Mouse (Mus musculus): ENCODE results near the gene Sh2d6. TPM values are rescaled to one million over a fixed set of nuclear protein-coding genes. Genes with fewer than 3 reads are reported as not detected.

Sh2d6 gene
- polyA plus RNA-seq (2015; fragmentation: Nextera tagmentation; extraction: Ambion mirVana) = 0.15 and 0.28 TPM in 2 replicates

- Histone ChIP-seq H3K36me3 (no peaks in the 10 kb centered on the region), H3K4me3 (no peak within 1 kb of the TSS), H3K27me3 (no peaks in the 10 kb centered on the region), H3K27ac (0 out of 2 replicates have a peak within 1 kb of the TSS, but pooled peaks have one; percentile 33), H3K4me2 (replicated peaks) (no peak within 1 kb of the TSS), H3K9me3 (no peaks in the 10 kb centered on the region), H3K9ac (no peak within 1 kb of the TSS), H3K4me1 (peaks cover 17% of the 10 kb centered on the region)
- ATAC-seq (ENCODE audit: low FRiP score, low read depth) = no peak
- WGBS = 91% methylated on average over 5 of the region's 5 CpGs
These were observed at the start of gene Sh2d6 for GRCm38 (mm10) chr6:72521607-72522006. TSS of gene Sh2d6 (minus strand) at chr6:72521707.

GRCm38 (mm10) chr6:72570644-72571397 is 49.3 kb upstream of the Sh2d6 start:
- Histone ChIP-seq H3K36me3 (peaks cover 56% of the 10 kb centered on the region), H3K27ac (no peak overlapping the region), H3K4me1 (peaks cover 1% of the 10 kb centered on the region), H3K4me2 (replicated peaks) (no peak overlapping the region), H3K27me3 (no peaks in the 10 kb centered on the region), H3K9me3 (no peaks in the 10 kb centered on the region), H3K9ac (no peak overlapping the region), H3K4me3 (no peak overlapping the region)
- WGBS = 83% methylated on average over 10 of the region's 10 CpGs
- ATAC-seq (ENCODE audit: low FRiP score, low read depth) = no peak

- Histone ChIP-seq H3K27me3 (no peaks in the 10 kb centered on the region), H3K27ac (no peak overlapping the region), H3K9me3 (no peaks in the 10 kb centered on the region), H3K9ac (no peak overlapping the region), H3K4me2 (replicated peaks) (no peak overlapping the region), H3K36me3 (peaks cover 36% of the 10 kb centered on the region), H3K4me1 (peaks cover 3% of the 10 kb centered on the region), H3K4me3 (no peak overlapping the region)
- 87% methylated on average over 10 of the region's 10 CpGs for WGBS
- ATAC-seq (ENCODE audit: low FRiP score, low read depth) = no peak
These were observed 47.2 kb upstream of the Sh2d6 start for GRCm38 (mm10) chr6:72568736-72569135.

GRCm38 (mm10) chr6:72567508-72567907 is 46.0 kb upstream of the Sh2d6 start:
- Histone ChIP-seq H3K9me3 (no peaks in the 10 kb centered on the region), H3K4me1 (peaks cover 10% of the 10 kb centered on the region), H3K4me3 (no peak overlapping the region), H3K27ac (no peak overlapping the region), H3K27me3 (no peaks in the 10 kb centered on the region), H3K4me2 (replicated peaks) (no peak overlapping the region), H3K9ac (no peak overlapping the region), H3K36me3 (peaks cover 27% of the 10 kb centered on the region)
- 82% methylated on average over 5 of the region's 5 CpGs for WGBS
- no peak for ATAC-seq (ENCODE audit: low FRiP score, low read depth)

GRCm38 (mm10) chr6:72566044-72566443 is 44.5 kb upstream of the Sh2d6 start:
- no peak overlapping the region for H3K27ac ChIP-seq
- no peaks in the 10 kb centered on the region for H3K9me3 ChIP-seq
- H3K4me1 ChIP-seq = peaks cover 12% of the 10 kb centered on the region
- peaks cover 16% of the 10 kb centered on the region for H3K36me3 ChIP-seq
- H3K4me2 ChIP-seq (replicated peaks) = no peak overlapping the region
- peak; percentile 58 for ATAC-seq (ENCODE audit: low FRiP score, low read depth)
- H3K4me3 ChIP-seq = no peak overlapping the region
- H3K9ac ChIP-seq = no peak overlapping the region
- WGBS = 2% methylated on average over 4 of the region's 4 CpGs
- no peaks in the 10 kb centered on the region for H3K27me3 ChIP-seq

DNA sequence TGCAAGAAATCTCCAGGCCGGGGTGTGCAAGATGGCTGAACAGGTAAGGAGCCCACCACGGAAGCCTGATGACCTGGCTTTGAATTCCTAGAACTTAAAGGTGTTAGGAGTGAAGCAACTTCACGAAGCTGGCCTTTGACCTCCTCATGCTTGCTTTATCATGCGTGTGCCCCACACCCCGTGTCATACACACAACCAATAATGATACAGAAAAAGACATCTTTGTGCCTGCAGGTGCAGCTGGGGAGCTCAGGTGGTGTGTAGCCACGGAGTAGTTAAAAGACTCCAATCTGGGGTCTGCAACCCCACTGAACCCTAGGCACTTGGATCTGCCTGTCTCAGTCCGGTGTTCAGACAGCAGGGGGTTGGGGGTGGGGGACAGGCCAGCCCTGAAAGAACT is 44.0 kb upstream of the Sh2d6 start:
- Histone ChIP-seq H3K27me3 (no peaks in the 10 kb centered on the region), H3K4me3 (no peak overlapping the region), H3K36me3 (peaks cover 14% of the 10 kb centered on the region), H3K9me3 (no peaks in the 10 kb centered on the region), H3K4me2 (replicated peaks) (no peak overlapping the region), H3K4me1 (peaks cover 12% of the 10 kb centered on the region), H3K9ac (no peak overlapping the region), H3K27ac (no peak overlapping the region)
- no peak for ATAC-seq (ENCODE audit: low FRiP score, low read depth)
- WGBS = 78% methylated on average over 7 of the region's 7 CpGs

- Histone ChIP-seq H3K27ac (no peak overlapping the region), H3K9ac (peak overlapping the region; percentile 10; the same call in 1 of the 2 replicates), H3K4me3 (no peak overlapping the region), H3K36me3 (peaks cover 6% of the 10 kb centered on the region), H3K27me3 (no peaks in the 10 kb centered on the region), H3K4me2 (replicated peaks) (no peak overlapping the region), H3K4me1 (peaks cover 17% of the 10 kb centered on the region), H3K9me3 (no peaks in the 10 kb centered on the region)
- WGBS = 62% methylated on average over 5 of the region's 5 CpGs
- ATAC-seq (ENCODE audit: low FRiP score, low read depth) = peak; percentile 53; the same call in 1 of the 2 replicates
These were observed 41.4 kb upstream of the Sh2d6 start for GRCm38 (mm10) chr6:72562894-72563293.

DNA sequence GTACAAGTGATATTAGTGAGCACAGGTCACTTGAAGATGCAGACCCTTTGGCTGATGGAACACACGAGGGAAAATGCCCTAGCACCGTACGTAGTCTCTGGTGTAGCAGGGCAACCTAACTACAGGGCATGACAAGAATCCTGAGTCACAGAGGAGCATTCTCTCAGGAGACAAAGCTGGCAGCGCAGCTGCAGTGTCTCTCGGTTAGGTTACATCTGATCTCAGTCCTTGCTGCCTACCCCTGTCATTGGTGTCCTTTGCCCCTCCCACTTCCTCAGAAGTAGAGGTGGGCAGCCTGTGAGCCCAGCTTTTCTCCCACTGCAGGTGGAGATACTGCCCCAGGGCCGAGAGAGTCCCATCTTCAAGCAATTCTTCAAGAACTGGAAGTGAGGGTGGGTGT is 41.0 kb upstream of the Sh2d6 start:
- Histone ChIP-seq H3K36me3 (peaks cover 2% of the 10 kb centered on the region; the same call in 1 of the 2 replicates), H3K4me1 (peaks cover 17% of the 10 kb centered on the region), H3K9ac (no peak overlapping the region), H3K27me3 (no peaks in the 10 kb centered on the region), H3K4me3 (no peak overlapping the region), H3K9me3 (no peaks in the 10 kb centered on the region), H3K27ac (no peak overlapping the region), H3K4me2 (replicated peaks) (no peak overlapping the region)
- ATAC-seq (ENCODE audit: low FRiP score, low read depth) = no peak
- 48% methylated on average over 6 of the region's 6 CpGs for WGBS

- peaks cover 16% of the 10 kb centered on the region for H3K4me1 ChIP-seq
- no peak overlapping the region for H3K9ac ChIP-seq
- 76% methylated on average over 8 of the region's 8 CpGs for WGBS
- no peak overlapping the region for H3K27ac ChIP-seq
- no peak for ATAC-seq (ENCODE audit: low FRiP score, low read depth)
- H3K36me3 ChIP-seq = no peaks in the 10 kb centered on the region
- H3K27me3 ChIP-seq = no peaks in the 10 kb centered on the region
- no peak overlapping the region for H3K4me2 ChIP-seq (replicated peaks)
- H3K4me3 ChIP-seq = no peak overlapping the region
- H3K9me3 ChIP-seq = no peaks in the 10 kb centered on the region
These were observed 39.3 kb upstream of the Sh2d6 start for GRCm38 (mm10) chr6:72560801-72561200.

- ATAC-seq (ENCODE audit: low FRiP score, low read depth) = no peak; the same call in 1 of the 2 replicates
- peak overlapping the region; percentile 79; the same call in 1 of the 2 replicates for H3K27ac ChIP-seq
- H3K4me2 ChIP-seq (replicated peaks) = peak overlapping the region; percentile 68
- WGBS = 12% methylated on average over 8 of the region's 8 CpGs
- H3K4me3 ChIP-seq = peak overlapping the region; percentile 44
- no peaks in the 10 kb centered on the region for H3K36me3 ChIP-seq
- H3K27me3 ChIP-seq = no peaks in the 10 kb centered on the region
- H3K9ac ChIP-seq = peak overlapping the region; percentile 58
- no peaks in the 10 kb centered on the region for H3K9me3 ChIP-seq
- H3K4me1 ChIP-seq = peaks cover 28% of the 10 kb centered on the region
These were observed 31.5 kb upstream of the Sh2d6 start for GRCm38 (mm10) chr6:72553079-72553412.

DNA sequence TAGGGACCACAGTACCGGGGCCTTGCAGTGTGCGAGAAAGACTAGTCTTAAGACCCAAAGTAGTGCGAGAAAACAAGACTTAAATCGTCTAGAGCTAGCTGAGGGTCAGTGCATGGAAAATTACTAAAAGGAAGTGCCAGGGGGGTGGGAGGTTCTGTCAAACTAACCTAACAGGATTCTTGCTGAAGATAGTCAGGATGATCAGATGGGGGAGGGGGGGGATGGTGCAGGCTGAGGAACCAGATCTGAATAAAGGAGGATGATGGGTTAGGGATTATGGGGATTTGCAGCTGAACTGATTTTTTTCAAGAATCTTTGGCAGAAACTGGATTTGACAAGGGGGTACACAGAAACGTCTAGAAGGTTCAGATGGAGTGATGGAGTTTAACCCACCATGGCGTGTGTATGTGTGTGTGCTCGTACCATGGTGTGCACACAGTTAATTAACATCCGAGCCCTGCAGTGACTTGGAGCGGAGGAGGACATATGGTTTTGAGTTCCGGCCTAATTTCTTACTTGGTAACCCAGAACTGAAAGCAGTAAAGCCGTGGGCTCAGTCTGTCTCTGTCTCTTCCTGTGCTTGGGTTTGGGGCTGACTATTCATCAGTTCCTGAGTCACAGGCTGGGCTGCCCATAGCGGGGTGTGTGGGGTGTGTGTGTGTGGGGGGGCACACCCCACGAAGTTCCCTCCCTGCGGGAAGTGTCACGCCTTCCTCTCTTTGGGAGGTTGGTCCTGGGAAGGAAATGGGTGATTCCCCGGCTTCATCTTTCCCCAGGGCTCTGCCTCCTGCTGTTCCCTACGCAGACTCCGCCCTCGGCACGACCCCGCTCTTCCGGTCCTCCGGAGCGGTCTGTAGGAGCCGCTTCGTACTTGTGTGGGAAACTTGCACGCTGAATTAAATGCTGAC is 30.9 kb upstream of the Sh2d6 start:
- peak overlapping the region; percentile 44 for H3K4me3 ChIP-seq
- no peaks in the 10 kb centered on the region for H3K36me3 ChIP-seq
- H3K9ac ChIP-seq = peak overlapping the region; percentile 58
- 12% methylated on average over 27 of the region's 27 CpGs for whole genome bisulfite sequencing
- H3K27ac ChIP-seq = peak overlapping the region; percentile 79
- peak overlapping the region; percentile 68 for H3K4me2 ChIP-seq (replicated peaks)
- no peaks in the 10 kb centered on the region for H3K9me3 ChIP-seq
- peak; percentile 85 for ATAC-seq (ENCODE audit: low FRiP score, low read depth)
- no peaks in the 10 kb centered on the region for H3K27me3 ChIP-seq
- H3K4me1 ChIP-seq = peaks cover 28% of the 10 kb centered on the region

GRCm38 (mm10) chr6:72550503-72551100 is 29.1 kb upstream of the Sh2d6 start:
- Histone ChIP-seq H3K4me3 (no peak overlapping the region), H3K27me3 (no peaks in the 10 kb centered on the region), H3K9ac (no peak overlapping the region), H3K36me3 (no peaks in the 10 kb centered on the region), H3K4me1 (peaks cover 29% of the 10 kb centered on the region), H3K9me3 (no peaks in the 10 kb centered on the region), H3K27ac (no peak overlapping the region), H3K4me2 (replicated peaks) (no peak overlapping the region)
- no peak for ATAC-seq (ENCODE audit: low FRiP score, low read depth)
- 81% methylated on average over 10 of the region's 10 CpGs for WGBS

Data from limb, embryonic 13.5 days (tissue).